Mouse (Mus musculus) kidney, adult 2 months (tissue): ENCODE measurements around the gene Rrp1b.

Source experiments
- CTCF ChIP-seq: fragments of 200-500 bp; conservative IDR thresholded peaks from 2 replicates; pipeline ENCODE4 v1.5.1; 2011; ENCODE audit warnings: low read depth, mild to moderate bottlenecking, control low read depth, low read length, moderate library complexity, mixed read lengths; ENCODE audit not compliant: insufficient read depth, insufficient read length
- POLR2A ChIP-seq: fragments of 200-500 bp; IDR thresholded peaks from one replicate; pipeline ENCODE4 v1.6.1; 2011; ENCODE audit warnings: low read depth, low read length, control low read depth

GRCm38 (mm10) chr17:32049914-32050313 lies 14.0 kb downstream of the Rrp1b start:
- TF ChIP-seq CTCF (no peak), POLR2A (no peak)
